Mouse (Mus musculus) heart, postnatal 10 days (tissue): Measurements from ENCODE around the gene Cth. TPM values are rescaled to one million over a fixed set of nuclear protein-coding genes. Genes with fewer than 3 reads are reported as not detected.
A peak's percentile ranks its signal among the peaks of the same experiment; 100 is the strongest.

Experiments
- DNase-seq, 2 experiments: peaks; one replicate each; pipeline ENCODE4 v3.0.0; 2021
- intact Hi-C: fragments of 180-260 bp; cut with DNase I; formaldehyde crosslinking; loops from one replicate; pipeline ENCODE4 v1.15.1; 2025
- total RNA-seq, 2 experiments: library from RNA; stranded (reverse); gene quantifications; 2 replicates each; pipeline ENCODE4 v1.2.3; 2021

Cth gene
- total RNA-seq, 2 experiments from 2014 or later: 0.17 TPM; not detected in 1

DNA sequence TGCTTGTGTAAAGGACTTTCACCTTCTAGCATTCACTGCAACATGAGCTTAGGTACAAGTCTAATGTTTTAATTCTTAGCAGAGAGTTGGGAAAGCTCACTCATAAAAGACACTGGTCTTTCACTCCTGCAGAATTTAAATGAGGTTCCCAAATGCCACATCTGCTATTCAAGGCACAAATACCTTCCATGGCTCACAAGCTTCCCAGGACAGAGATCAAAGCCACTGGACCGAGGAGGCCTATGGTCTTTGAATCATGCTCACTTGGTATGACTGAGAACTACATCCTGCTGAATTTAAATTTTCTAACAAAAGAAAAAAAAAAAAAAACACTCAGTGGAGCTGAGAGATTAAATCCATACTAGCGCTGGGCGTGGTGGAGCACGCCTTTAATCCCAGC lies 8.5 kb downstream of the Cth start:
- DNase-seq: no peak
- intact Hi-C loops: no loop called here

DNA sequence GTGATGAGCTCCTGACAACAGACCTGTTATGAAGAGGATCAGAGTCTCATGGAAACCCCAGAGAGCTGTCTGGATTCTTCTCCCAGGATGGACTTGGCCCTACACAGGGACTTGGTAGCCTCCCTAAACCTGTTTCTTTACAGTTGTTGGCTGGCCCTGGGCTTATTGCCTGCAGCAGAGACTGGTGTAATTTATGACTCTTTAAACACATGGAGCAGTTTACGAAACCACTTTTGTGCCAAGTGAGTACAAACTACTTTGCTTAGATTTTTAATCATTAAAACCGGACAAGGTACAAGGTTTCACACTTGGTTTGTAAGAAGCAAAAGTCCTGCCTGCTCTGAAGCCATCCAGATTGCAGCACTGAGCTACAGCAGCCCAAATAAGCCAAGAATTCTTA lies 12.7 kb downstream of the Cth start:
- intact Hi-C loops: no loop called here
- DNase-seq: no peak

DNA sequence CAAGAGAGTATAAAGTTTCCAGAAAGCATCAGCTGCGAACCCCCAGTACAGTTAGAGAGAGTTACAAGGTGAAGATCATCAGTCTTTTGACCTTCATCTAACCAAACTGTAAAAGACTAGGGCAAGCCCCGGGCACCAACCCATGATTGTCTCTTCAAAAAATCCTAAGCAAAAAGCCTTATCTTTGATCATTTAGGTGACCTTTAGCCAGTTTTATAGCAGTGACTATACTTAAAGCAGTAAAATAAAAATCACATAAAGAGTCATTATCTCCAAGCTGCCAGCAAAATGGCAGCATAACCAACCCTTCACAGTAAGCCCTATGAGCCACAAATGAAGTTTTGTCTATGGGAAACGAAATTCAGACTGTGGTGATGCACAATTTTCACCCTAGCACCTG lies 14.6 kb downstream of the Cth start:
- intact Hi-C loops: no loop called here
- DNase-seq: no peak

DNA sequence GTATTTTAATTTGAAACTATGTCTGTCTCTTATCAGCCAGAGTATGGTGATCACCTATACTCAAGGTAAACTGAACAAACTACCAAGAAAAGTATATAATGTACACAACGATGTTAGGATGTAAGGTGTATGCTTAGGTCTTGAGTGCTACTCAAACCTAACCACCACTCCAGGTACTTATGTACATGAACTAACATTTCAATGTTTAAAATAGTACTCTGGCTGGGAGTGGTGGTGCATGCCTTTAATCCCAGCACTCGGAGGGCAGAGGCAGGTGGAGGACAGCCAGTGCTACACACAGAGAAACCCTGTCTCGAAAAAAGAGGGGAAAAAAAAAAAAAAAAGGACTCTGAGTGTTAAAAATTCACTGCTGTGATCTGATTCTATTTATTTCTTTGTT lies 16.7 kb downstream of the Cth start:
- no peak for DNase-seq
- intact Hi-C loops: no loop called here

DNA sequence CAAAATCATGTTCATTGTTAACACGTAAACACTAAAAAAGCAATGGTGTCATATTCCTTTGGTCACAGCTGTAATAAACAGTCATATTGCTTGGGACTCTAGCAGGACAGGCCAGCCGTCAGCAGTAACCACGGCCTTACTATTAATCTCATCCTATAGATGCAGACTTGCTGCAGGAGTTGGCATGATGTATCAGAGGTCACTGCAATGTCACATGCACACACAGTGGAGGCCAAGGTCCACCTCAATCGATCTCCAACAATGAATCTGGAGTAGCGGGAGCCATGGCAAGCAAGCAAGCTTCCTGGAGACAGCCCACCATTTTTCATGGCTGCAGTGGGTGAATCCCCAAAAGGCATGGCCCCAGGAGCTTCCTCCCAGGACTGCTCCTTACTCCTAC lies 23.2 kb downstream of the Cth start:
- intact Hi-C loops: no loop called here
- DNase-seq: no peak

DNA sequence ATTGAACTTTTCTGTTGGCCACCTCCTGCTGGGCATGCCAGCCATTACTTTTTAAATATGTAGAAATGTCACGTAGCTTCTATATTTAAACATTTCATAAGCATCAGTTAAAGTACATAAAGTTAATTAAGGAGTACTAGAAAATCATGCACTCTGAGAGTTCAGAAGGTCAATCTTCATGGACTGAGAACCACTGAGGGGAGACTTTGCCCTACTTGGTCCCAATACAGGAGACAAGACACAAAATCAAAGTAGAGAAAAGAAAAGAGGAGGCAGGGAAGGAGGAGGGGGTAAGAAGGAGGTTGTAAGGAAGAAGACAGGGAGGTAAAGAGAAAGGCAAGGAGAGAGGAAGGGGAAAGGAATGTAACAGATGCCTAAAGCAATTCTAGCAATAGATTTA lies 24.9 kb downstream of the Cth start:
- intact Hi-C loops: no loop called here
- DNase-seq: no peak

DNA sequence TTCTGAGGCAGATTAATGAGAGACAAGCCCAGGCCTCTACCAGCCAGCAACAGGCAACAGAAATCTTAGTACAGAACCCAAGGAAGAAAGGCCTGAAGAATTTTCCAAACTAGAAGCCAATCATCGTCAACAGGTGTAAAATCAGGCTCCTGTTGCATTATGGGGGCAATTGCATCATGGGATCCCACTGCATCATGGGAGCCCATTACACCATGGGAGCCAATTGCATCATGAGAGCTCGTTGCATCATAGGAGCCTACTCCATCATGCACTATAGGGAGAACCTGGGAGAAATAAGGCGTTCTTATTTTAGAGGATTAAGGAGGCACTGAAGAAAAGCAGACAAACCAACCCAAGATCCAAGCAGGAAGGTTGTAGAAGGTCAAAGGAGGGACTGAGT lies 27.2 kb downstream of the Cth start:
- DNase-seq: no peak
- intact Hi-C loops: no loop called here

DNA sequence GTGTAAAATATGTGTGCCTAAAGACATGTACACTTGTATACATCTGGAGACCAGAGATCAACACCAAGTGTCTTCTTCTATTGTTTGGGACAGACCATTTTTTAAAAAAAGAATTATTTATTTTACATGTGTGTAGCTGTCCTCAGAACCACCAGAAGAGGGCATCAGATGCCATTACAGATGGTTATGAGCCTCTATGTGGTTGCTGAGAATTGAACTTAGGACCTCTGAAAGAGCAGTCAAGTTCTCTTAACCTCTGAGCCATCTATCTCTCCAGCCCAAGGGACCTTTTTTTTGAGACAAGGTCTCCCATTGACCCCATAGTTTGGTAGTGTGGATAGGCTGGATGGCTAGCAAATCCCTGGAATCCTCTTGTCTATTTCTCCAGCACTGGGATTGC lies 33.1 kb downstream of the Cth start:
- no peak for DNase-seq
- intact Hi-C loops: no loop called here

DNA sequence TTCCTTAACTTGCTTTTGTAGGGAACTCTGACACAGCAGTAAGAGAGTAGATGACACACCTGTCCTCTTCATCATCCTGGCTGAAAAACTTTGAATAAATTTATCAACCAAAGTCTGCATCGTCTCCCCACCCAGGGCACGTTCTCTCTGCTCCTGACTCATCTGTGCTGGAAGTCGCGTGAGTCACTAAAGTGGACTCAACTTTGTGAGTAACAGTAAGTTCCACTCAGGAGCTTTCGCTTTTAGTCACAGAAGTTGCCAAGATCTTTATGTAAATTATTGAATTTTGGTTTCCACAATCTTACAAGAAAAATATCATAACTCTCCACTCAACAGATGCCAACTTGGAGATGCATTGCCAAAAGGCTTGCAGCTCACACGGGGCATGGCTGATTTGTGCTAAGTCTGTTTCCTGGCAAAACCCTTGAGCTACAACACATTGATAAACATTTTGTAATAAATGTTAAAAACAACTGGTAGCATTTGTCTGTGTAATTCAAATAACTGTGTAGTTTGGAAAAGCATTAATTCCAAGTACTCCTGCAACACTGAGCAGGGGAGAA lies 40.7 kb downstream of the Cth start:
- no peak for DNase-seq
- intact Hi-C loops: no loop called here

DNA sequence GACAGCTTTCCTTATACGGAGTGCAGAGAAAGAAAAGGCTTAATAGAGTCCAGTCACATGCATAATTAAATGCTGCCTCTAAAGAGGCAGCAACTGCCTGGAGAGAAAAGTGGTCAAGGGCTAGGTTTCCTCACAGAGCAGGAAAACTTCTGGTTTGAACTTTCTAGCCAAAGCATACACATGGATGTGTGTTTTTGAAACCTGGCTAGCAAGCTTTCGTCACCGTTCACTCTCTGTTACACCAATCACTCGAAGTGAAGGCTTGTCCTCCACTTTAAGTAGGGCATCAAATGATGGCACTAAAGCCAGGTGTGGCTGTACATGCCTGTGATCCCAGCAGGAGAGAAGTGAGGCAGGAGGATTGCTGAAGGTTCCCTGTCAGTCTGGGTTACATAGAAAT lies 41.8 kb downstream of the Cth start:
- intact Hi-C loops: no loop called here

DNA sequence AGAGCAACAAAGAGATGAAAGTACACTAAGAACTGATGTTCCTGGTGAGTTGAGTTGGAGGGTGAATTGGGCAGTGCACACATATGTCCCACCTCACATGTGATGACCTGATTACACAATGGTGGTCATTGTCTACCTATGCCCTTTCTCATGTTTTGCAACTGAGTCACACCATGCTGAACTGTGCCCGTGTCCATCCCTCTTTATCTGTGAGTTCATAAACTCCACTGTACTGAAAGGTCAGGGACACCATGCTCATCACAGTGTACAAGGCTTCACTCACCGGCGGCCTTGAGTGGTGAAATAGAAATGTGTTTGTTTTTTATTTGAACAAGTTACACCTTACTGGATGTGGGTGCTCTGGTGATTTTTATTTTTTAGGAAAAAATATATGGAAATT lies 42.9 kb downstream of the Cth start:
- intact Hi-C loops: no loop called here
- DNase-seq: no peak

More for the DNA sequence above, 41.8 kb downstream of the Cth start:
- DNase-seq: no peak

DNA sequence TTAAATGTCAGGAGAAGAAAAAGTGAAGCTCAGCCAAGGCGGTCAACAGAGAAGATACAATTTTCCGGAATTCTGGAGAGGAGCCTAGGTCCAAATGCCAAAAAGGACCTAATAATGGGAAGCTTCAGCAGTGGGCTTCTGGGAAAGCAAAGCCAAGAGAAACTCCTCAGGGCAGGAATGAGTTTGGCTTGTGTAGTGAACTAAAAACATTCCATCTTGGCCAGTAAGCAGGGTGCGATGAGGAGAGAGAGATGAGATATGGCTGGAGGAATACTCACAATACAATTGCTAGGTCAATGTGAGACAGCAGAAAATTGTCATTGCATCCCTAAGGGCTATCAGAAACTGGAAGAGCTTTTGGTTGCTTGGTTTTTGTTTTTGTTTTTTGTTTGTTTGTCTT lies 43.9 kb downstream of the Cth start:
- intact Hi-C loops: no loop called here
- no peak for DNase-seq

DNA sequence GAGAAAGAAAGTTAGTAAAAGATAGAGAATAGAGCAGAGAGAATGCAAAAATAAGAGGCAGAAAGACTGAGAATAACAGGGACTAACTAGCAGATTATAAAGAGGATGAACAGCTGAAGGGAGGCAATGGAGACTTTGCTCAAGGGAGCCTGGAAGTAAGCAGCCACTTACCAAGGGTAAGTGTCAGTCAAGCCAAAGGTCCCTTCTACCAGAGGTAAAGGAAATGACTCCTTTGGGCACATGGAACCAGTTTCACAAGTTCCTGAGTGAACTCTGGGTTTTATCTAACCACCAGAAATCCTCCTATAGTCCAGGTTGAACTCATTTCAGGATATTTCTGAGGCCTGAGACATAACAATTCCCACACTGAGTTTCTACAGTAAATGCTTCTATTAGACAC lies 47.0 kb downstream of the Cth start:
- intact Hi-C loops: loop anchor here (10.0 kb wide), 2 partner anchors 313 to 1667 kb away; partner anchors contain the start of gene Ptger3
- no peak for DNase-seq

DNA sequence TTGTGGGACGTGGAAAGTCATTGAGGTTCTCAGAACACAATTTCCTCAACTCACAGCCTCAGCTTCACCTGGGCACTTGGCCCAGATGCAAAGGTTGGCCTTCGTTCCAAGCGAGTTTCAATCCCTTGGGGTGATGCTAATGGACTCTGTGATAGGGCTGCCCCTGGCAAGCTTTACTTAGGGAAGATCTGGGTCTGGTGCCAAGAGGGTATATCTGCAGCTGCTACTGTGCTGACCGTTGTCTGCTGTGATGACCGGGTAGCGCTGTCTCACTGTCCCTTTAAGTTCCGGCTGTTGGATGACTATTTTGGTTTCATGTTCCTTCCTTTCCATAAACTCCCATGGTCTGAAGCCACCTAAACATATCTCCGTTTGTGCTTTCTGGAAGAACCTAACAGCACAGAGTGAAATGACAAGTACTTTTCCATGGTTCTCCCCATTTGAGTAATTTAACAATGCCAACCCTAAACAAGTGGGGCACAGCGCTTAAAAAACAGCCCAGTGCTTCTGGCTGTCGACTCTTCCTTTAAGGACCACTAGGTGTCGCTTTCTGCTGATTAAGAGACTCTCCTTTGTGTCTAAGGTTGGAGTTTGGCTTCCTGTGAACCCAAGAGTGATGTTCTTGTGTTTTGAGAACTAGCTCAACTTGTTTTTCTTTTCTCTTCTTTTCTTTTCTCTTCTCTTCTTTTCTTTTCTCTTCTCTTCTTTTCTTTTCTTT lies 48.3 kb downstream of the Cth start:
- peak; percentile 43 to 59 for DNase-seq
- intact Hi-C loops: loop anchor here (1.0 to 10.0 kb wide), 3 partner anchors 200 to 1668 kb away; partner anchors contain the start of gene Ptger3

DNA sequence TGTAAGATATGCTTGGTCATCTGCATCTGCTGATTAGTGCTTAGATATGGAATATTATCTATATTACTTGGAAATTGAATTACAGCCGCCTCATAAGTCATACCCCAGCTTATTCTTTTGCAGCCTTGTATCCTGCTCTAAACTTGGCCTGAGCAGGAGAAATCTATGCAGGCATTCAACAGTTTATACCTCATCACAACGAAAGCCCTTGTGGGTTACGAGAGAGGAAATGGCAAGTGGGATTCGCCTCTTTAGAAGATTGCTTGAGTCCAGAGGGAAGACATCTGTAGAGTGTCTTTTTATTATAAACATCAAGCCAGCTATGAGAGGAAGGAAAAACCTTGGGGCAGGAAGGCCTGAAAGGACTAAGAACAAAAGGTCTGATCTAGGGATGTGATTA lies 52.0 kb downstream of the Cth start:
- intact Hi-C loops: loop anchor here (10.0 kb wide), 2 partner anchors 308 to 1672 kb away; partner anchors contain the start of gene Ptger3
- DNase-seq: no peak

DNA sequence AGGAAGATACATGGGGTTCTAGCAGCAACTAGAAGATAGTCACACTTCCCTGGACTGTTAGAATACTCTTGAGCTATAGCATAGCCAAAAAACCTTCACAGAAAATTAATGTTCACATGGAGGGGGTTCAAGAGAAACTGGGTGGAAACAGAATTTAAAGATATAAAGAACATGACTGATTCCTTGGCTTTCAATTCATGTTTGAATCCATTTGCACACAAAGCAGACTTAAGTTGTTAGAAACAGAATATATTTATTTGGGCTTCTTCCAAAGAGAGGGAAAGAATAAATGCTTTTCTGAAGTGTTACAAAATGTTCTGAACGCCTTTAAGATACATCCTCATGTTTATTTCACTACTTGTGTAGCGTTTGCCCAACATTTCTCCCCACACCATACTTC lies 57.0 kb downstream of the Cth start:
- DNase-seq: no peak
- intact Hi-C loops: no loop called here

DNA sequence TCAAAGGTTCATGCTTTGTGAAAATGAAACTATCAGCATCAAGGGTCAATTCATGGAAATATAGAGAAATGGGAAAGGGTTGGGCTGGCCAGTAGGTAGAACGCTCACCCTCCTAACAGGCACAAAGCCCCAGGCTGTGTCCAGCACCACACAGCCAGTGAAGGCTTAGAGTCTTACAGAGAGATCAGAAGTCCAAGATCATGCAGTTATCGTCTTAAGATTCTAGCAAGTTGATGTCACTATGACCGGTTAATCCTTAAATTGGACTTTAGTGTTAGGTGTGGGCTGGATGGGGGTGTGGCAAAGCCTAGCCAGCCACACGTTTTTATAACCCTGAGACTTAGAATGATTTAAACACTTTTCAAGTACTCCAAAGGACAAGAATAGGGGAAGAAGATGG lies 58.6 kb downstream of the Cth start:
- intact Hi-C loops: no loop called here
- DNase-seq: no peak

DNA sequence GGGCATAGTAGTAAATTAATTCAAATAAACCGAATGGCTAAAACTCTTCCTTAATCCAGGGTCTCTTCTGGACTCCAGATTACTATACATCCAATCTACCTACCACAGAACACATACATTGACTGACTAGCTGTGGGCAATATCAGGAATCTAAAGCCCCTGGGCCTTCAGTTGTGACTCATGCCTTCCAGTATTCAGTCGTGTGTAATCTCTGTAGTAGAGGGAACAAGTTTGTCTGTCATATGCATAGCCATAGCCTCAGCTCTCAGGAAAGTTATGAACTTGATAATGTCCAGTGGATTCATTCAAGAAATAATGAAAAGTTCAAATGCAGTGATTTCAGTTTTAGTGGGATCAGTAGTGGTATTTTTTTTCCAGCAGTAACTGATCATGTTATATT lies 59.0 kb downstream of the Cth start:
- DNase-seq: no peak
- intact Hi-C loops: no loop called here

DNA sequence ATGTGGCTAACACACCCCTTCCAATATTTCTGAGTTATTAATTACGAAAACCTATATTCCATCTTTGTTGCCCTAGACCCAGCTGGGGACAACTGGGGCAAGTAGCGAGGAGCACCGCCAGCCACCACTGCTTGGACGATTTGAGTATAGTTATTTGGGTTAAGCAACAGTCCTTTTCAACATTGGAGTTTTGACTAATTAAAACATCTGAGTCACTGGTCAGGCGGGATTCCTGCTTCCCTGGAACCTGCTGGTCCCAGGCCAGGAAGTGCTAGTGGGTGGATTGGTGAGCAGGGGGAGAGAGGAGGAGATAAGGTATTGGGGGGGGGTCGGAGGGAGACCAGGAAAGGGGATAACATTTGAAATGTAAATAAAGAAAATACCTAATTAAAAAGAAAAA lies 59.4 kb downstream of the Cth start:
- intact Hi-C loops: no loop called here

DNA sequence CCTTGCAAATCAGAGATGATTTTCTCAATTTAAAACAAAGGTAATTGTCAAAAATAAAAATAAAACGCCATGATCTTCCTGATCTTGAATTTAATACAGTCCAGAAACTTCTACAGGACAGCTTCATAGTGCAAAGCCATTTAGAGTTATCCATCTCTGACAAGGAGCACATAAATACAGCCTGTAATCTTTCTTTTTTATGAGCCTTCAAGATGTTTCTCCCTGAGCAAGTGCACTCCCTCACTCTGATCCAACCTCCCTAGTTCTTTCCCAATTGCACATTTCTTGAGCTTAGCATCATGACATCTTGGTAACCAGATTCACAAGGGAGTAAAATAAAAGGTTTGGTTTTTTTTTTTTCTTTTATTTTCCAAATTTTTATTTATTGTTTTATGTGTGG lies 72.1 kb downstream of the Cth start:
- intact Hi-C loops: no loop called here
- no peak for DNase-seq

More for the DNA sequence above, 59.4 kb downstream of the Cth start:
- no peak for DNase-seq

DNA sequence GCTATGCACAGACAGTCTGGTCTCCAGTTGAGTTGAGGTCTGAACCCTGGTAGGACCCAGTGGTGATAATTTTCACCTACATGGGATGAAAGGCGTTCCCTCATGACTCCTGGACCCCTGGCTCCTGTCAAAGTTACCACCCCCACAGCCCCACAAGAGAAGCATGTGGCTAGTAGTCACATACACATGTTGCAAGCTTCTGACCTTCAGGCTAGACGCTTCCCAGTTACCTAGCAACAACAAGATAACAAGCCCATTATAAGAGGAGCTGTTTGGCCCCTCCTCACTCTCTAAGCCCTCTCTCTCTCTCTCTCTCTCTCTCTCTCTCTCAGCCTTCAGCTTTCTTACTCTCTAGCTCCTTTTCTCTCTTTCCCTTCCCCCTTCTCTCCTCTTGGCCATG lies 76.4 kb downstream of the Cth start:
- peak; percentile 4 to 15 for DNase-seq

More for the DNA sequence above, 76.4 kb downstream of the Cth start:
- intact Hi-C loops: no loop called here
